Mouse (Mus musculus) spleen, embryonic (tissue): ENCODE data around the gene Polg2.
"Not testable (repeated sequence)": the region's sequence is repeated elsewhere in the genome, so short reads cannot be mapped to it uniquely, and the experiment has no call there.

Source experiments
- CTCF ChIA-PET: fragments of 350-600 bp; sonication (Branson Sonifier 250); formaldehyde crosslinking; loops from one replicate; lab custom pipeline; 2022; lab: Charles Lee

Polg2 gene

DNA sequence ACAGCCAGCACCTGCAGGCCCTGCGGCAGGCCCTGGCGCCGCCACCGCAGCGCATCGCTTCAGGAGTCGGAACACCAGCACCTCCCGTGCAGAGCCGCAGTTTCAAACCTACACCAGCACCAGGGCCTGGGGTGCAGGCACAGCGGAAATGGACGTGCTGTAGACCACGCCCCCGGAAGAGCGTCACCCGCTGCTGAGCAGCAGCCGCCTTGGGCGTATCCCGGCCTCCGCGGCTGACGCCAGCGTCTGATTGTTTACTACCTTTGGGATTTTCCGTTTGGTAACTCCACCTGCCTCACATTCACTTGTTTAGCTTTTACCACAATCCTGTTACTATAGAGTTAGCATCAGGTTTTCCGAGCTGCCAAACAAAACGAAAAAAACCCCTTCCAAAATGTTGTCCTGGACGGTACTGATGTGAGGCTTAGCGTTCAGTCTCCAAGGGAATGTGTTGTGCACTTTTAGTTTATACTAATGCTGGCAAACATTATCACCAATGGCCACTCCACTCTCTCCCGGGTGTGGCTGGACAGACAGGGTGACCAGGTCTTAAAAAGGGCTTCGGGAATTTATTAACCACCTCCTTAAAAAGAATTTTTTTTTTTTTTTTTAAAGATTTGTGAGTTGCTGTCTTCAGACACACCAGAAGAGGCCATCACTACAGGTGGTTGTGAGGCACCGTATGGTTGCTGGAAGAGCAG lies at the start of gene Polg2:
Gene Polg2, minus strand, starts transcription at position 150 of the 701 bp plus-strand sequence.
- CTCF ChIA-PET: no interaction called here

DNA sequence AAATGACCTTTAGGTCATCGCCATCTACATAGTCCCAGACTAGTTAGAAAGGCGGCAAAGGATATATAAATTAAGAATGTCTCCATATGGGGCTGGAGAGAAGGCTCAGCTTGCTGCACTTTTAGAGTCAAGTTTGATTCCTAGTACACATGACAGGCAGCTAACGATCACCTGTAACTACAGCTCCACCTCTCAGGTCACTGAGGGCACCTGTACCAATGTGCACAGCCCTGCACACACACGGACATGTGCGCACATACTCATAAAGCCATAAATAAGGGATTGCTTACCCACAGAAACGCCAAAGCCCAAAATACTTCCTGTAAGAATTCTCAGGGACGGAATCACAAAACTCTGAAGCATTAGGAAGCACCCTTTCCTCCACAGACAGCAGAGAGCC lies 48.7 kb upstream of the Polg2 start:
- CTCF ChIA-PET: no interaction called here

DNA sequence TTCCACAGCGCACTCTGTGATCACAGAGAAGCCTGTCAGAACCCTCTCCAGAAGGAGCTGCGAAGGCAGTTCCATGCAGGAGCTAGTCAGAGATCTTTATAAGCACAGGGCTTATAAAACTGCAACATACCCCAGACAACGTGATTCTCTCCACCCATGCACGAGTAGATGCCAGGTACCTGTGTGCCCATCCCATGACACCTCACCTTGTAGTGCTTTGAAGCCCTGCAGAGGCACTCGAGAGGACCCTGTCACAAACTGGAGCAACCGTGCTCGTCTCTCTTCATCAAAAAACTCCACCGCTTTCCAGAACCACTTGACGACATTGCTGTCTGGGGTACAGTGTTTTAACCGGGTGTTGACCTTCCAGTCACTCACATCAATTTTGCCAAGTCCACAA lies 45.1 kb upstream of the Polg2 start:
- CTCF ChIA-PET: no interaction called here

DNA sequence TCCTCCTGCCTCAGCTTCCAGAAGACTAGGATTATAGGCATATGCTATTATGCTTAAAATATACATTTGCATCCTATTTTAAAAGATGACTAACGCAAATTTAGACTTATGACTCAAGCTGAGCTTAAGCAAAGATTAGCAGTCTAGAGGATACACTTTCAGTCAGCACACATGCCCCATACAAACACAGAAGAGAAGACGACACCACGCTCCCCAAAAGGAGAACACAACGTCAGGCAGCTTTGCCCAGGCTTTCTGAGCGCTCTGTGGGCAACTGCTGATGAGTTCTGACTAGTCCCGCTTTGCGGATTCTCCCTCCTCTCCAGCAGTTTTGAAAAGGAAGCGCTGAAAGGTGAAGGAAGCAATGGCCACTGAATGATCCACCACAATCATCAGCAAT lies 44.4 kb upstream of the Polg2 start:
- CTCF ChIA-PET: no interaction called here

DNA sequence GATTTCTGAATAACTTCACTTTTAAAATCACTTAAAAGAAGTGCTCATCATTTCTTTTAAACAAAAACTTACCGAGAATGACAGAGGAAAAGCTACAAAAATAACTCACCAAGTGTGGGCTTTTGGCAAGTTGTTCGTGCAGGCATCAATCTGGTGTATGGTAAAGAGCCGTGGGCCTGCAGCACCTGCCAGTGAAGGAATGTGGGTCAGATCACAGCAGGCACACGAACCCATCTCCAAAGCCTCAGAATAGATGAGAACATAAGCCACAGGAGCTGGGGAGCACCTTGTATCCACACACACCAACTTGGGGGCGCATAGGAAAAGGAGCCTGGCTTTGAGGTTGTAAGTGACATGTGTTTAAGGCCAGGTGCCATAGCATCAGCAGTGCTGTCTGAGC lies 43.6 kb upstream of the Polg2 start:
- CTCF ChIA-PET: no interaction called here

DNA sequence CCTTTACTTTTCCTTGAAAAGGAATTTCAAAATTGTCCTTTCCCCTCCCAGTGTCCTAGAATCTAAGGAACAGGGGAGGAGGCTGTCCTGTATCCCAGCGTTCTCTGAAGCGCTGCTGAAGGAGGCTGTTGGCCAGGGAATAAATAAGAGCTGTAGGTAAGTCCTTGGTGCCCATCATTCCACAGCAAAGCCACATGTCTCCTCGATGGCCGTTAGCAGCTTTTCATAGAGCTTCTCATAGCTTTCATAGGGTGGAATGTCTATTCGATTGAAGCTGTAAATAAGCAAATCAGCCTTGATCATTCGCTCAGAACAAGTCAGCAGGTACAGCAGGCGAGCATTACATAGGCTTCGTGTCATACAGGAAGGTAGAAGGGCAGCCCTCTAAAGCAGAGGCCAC lies 43.2 kb upstream of the Polg2 start:
- CTCF ChIA-PET: no interaction called here

DNA sequence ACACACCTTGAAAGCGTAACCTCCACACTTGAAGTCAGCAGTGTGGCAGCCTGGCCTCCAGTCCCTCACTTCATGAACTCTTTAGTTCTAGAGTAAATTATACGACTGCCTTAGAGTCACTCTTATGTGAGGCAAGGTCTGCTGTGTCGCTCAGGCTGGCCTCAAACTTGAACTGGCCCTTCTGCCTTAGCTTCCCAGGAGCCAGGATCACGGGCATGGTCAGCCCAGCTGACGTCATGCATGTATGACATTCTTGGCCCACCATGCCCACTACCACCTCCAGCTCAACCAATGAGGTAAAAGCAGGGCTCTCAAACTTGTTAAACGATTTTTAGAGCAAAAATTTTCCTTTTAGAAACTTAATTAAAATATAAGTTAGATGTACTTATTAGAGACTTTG lies 42.1 kb upstream of the Polg2 start:
- CTCF ChIA-PET: no interaction called here

DNA sequence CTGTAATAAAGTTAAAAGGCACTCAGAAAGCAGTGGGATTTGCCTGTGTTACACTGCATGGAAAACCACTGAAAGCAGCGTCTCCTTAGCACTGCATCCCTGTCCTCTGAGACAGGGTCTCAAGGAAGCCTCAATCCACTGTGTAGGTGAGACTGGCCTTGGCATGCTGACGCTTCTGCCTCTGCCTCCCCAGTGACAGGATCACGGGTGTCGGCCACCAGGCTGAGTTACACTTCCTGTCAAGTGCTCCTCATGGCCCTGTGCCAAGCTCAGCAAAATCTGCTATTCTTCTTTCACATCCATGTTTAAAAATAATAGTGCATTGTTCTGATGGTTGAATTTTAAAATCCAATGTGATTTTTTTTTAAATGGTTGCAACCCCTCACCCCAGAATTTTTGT lies 41.6 kb upstream of the Polg2 start:
- CTCF ChIA-PET: no interaction called here

DNA sequence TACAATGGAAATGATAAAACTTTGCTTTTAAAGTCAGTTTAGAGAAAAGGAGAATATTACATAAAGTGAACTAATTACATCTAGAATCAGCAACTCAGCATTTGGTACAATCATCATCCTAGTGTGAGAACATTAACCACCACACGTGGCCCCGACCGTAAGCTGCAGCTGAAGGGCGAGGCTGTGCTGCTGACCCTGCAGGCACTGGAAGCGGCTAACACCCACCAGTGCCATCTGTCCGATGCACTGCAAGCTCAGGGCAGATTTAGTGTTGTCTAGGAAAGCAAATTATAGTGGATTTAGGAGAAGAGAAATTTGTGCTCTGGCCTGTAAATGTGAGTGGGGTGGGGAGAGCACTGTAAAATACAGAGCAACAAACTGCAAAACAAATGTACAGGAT lies 40.9 kb upstream of the Polg2 start:
- CTCF ChIA-PET: no interaction called here

DNA sequence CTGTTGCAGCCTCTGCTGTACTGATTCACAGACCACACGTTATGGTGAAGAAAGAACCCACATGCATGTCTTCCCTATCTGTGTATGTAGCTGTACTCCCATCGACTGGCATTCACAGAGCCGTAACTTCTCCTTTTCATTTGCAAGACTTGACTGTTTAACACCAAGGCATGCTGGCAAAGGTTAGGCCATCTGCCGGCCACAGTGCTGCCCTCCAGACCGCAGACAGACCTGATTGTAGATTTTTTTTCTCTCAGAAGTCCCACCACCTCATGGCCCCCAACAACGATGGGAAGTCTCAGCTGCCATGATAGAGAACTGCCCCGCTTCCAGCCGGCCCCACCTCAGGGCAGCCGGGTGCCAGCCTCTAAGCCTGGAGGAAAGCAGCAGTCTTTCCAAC lies 40.3 kb upstream of the Polg2 start:
- CTCF ChIA-PET: interaction anchor here (0.8 kb wide), 1 partner anchor 12 kb away, joined by 4 read pairs; no protein-coding TSS in a partner anchor

DNA sequence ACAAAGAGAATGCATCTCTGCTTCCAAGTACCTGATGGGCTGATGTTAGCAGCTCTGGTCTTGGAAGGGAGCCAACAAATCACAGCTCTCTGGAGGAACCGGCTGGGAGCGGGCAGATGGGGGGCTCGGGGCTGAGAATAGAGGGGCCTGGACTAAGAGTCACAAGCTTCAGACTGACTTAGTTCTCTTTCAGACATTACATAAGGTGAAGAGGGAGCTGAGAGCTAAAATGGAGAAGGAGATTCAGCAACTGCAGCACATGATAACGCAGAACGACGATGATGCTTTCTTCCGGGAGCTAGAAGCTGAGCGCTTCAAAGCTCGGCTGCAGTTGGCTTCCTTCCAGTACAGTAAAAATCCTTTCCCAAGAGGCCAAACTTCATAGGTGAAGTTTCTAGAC lies 39.0 kb upstream of the Polg2 start:
- CTCF ChIA-PET: no interaction called here

DNA sequence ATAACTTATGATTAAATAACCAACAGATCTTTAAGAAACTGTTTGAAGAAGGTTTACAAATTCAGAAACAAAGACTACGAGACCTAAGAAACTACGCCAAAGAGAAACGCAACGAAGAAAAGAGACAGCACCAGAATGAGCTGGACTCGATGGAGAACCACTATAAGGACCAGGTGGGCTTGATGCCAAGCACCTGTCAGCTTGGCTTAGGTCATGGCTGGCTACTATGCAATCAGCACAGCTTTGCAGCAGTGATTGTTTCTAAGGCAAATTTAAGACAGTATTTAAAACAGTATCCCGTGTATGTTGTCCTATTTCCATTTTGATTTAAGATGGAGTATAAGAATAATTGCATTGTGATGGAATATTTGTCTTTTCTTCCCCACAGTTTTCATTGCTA lies 38.5 kb upstream of the Polg2 start:
- CTCF ChIA-PET: no interaction called here

DNA sequence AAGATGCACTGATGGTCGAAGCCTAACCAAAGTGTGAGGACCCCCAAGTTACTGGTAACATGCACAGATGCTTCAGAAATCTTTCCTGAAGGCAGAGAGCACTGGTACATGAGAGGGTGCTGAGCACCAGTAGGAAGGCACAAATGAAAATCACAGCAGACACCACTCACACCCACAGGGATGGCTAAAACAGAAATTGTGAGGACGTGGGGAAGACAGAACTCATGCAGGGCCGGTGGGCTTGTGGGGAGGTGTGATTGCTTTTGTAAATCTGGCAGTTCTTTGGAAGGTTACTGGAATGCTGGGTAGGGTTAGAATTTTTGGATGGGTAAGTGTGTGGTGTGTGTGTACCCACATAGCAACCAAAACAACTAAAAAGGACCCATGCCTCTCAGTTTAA lies 37.8 kb upstream of the Polg2 start:
- CTCF ChIA-PET: no interaction called here

DNA sequence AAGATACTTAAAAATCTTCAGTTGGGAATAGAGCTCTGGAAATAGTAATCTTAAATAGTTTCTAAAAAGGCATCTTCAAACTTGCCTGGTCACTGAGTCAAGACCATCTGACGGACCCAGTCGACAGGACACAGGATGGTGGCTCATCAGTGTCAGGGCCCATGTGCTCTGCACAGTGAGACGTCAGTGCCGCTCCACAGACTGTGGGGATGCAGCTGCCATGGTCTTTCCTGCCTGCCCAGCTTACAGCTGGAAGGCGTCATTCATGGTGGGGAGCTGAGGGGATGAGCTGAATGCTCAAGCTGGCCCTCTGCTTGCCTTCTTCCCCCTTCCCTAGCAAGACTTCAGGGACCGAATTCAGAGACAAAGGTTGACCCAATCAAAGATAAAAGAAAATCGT lies 37.0 kb upstream of the Polg2 start:
- CTCF ChIA-PET: no interaction called here

DNA sequence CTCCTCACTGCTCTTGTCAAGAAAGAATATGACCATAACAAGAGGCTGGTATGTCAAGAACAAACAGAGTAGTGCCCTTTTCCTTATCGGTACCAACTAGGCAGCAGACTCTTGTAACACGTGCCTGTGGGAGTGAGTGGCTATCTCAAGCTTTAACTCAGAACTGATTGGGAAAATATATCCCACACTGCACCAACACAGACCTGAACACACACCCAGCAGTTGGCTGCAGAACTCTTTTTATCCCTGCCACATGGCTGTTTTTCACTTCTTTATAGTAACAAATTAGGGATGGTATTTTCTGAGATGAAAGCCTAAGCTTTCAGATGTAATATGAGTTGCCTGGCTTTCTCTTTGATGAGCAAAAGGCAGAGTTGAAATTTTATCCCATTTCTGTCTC lies 36.4 kb upstream of the Polg2 start:
- CTCF ChIA-PET: no interaction called here

DNA sequence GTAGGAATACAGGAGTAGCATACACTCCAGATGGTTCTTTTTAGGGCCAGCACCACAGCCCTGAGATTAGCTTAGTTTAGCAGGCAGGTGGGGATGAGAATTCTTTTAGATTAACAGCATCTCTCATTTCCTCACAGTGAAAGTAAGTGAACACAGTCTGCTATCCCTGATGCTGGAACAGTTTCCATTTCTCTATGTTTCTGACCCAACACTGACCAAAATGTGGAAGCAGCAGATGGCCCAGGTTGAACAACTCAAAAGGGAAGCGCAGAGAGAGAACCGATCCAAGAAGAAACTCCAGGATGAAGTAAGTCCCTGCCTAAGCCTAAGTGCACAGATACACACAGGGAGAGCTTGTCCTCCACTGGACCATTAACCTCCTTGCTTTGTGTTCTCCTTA lies 36.0 kb upstream of the Polg2 start:
- CTCF ChIA-PET: no interaction called here

DNA sequence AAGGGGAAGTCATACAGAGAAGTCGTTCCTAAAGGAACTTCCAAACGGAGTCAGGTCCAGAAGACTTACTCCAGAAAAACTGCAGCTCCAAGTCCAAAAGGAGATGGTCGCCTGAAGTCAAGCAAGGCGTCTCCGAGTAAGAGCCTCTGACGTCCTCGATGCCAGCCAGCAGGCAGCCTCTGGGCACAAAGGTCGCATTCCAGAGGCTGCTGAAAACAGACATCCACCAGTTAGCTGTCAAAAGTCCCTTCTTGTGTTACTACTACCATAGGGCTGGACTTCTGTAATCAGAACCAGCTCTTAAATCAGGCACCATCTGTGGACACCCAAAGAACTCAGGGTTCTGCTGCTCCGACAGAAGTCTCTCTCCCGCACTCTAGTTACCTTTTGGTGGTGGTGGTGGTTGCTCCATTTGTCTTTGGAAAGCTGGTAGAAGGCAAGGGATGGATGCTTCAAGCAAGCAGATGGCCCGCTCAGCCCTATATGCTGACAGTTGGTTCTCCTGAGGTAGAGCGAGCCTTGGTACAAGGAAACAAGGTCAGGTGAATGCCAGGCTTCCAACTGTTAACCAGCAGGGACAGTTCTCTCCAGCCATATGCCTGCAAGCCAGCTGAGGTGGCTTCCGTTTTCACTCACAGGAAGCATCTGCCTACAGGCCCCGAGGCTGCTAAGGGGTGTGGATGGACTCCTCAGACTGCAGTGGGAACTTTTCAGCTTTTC lies 35.4 kb upstream of the Polg2 start:
- CTCF ChIA-PET: no interaction called here

DNA sequence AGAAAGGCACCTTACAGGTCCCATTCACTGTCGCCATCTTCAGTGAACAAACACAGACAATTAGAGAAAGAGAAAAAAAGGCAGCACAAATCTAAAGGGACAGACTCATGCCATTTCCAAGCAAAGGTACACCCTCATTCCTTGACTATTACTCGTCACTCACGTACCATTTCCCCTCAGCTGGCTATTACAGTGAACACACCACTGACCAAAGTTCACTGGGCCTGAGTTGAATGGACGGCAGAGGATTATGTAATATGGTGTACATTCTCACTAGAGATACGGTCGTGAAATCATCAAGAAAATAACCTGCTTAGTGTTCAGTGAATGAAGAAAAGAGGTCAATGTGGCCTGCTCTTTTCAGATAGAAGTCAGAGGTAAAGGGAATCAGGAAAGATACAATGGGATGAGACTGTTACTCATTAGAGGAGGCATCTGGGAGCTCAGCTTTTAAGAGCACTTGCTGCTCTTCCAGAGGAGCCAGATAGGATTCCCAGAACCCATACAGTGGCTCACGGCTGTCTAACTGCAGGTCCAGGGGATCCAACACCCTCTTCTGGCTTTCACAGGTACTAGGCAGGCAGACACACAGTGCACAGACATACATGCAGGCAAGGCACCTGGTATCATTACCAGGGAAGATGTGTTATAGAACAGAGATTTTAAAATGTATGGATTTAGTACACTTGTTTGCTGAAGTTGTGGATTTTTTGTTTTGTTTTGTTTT lies 33.2 kb upstream of the Polg2 start:
- CTCF ChIA-PET: no interaction called here

DNA sequence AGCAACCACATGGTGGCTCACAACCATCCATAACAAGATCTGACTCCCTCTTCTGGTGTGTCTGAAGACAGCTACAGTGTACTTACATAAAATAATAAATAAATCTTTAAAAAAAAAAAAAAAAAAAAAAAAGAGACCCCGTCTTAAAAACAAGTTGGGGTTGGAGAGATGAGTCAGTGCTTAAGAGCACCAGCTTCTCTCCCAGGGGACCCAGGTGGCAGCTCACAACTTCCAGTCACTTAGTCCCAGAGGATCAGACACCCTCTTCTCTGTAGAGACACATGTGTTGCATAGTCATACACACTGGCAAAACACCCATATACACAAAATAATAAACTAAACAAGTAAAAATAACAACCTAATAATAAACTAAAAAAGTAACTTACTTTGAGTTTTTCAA lies 28.1 kb upstream of the Polg2 start:
- CTCF ChIA-PET: not testable (repeated sequence)

DNA sequence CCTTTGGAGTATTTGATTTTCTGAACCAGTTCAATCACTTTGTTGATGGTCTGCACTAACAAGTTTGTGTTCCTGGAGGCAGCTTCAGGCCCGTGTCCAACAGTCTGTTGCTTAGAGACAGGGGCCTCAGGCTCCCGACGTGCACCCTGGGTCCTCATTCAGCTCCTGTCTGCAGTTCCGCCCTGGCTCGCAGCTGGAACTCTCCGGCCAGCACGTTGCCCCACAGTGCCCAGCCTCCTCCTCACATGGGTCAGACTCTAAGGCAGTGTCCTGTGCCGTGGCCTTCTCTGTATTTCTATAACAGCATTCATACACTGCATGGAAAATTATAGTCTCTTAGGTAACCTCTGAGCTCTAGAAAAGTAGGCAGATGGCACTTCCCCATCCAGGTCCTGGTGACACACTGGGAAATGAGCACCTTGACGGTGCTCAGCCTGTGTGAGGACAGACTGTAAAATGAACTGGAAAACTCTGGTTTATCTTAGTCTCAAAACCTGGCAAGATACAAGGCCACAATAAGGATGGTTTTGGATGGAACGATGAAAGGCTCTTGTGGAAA lies 22.8 kb upstream of the Polg2 start:
- CTCF ChIA-PET: no interaction called here

DNA sequence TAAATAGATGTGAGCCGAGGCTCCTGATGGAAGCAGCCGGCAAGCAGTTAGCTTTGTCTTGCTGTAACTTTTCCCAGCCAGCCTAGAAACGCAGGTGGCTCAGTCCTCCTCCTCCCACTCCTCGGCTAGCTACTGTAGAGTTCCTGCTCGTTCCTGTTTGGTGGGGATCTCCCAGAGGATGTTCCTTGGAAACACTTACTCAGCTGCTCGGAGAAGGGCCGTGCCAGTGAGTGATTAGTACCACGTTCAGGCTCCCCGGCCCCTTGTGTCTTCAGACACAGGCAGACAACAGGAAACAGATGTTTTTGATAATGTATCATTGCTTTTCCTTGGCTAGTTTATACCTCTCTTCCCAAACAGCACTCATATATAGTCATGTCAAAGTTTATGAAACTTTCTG lies 16.3 kb upstream of the Polg2 start:
- CTCF ChIA-PET: no interaction called here

DNA sequence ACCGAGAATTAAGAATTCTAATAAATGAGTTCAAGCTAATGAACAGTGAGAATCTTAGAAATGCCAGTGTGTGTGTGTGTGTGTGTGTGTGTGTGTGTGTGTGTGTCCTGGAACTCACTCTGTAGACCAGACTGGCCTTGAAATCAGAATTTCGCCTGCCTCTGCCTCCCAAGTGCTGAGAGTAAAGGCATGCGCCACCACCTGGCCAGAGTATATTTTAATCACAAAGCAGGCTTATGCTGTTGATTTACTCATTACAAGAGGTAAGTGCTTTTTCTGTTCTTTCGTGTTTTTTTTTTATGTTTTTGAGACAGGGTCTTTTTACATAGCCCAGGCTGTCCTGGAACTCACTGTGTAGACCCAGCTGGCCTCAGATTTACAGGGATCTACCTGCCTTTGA lies 14.5 kb upstream of the Polg2 start:
- CTCF ChIA-PET: no interaction called here

DNA sequence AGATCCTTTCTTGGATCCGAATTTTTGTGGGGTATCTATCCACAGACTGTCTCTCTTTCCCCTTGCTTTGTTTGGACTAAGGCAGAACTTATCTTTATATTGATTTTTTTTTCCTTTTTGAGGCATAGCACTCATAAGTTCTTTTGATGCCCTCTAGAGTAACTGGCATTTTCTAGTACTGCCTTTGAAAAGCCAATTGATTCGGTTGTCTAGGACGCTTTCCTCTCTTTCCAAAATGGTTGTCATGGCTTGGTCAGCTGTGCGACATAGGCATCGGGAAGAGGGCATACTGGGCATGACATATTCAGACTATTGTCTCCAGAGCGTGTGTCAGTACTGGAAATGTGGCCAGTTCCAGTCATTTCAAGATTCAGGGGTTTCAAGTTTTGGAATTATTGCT lies 10.3 kb upstream of the Polg2 start:
- CTCF ChIA-PET: interaction anchor here (0.6 kb wide), 1 partner anchor 176 kb away, joined by 10 read pairs; no protein-coding TSS in a partner anchor
